Mouse (Mus musculus): ENCODE data around the gene Grm6. TPM values are rescaled to one million over a fixed set of nuclear protein-coding genes. Genes with fewer than 3 reads are reported as not detected.

The Grm6 gene
- polyA plus RNA-seq, 1 experiment from 2014 or later = 0.13 TPM

DNA sequence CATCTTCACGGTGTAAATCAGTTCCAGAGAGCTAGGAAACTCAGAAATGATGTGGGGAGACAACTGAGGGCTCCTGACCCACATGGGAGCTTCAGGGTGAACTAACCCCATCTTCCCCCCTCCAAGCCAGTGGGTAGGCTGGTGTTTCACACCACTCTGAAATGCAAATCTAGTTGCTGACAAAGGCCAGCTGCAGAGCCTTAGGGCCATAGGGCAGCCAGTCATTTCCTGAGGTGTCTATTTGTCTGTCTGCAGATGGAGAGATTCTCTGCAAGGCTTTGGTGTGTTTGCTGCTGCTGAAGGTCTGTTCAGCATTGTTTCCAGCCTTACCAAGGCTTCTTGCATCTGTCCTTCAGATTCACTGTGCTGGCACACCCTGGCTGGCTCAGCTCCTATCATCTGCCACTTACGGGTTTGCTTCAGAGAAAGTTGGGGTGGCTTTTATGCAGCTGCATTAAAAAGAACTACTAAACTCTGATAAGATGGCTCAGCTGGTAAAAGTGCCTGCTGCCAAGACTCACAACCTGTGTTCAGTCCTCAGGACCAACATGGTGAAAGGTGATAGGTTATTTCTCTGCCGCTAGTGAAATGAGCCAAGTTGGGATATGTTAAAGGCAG, 1.9 kb upstream of the Grm6 start:
- H3K4me1 ChIP-seq (ENCODE audit: control insufficient read depth, insufficient read depth, low read length) = peaks cover 6% of the 10 kb centered on the region; the same call in 1 of the 2 replicates
- DNase-seq (ENCODE audit: low spot score) (no peak), ATAC-seq (ENCODE audit: low read depth) (no peak)
- H3K9me3 ChIP-seq (ENCODE audit: control insufficient read depth, low read length) = peaks cover 3% of the 10 kb centered on the region; the same call in 1 of the 2 replicates
- H3K4me3 ChIP-seq (ENCODE audit: low read depth, low read length) = no peak overlapping the region
- WGBS = 40% methylated on average over 3 of the region's 3 CpGs
- H3K27me3 ChIP-seq (replicated peaks; ENCODE audit: control insufficient read depth, insufficient read depth, low read length) = peaks cover 55% of the 10 kb centered on the region
- no peak overlapping the region for H3K9ac ChIP-seq (ENCODE audit: low read depth, low read length)
- no peak overlapping the region for H3K4me2 ChIP-seq (ENCODE audit: low read depth, low read length)
- no peaks in the 10 kb centered on the region for H3K36me3 ChIP-seq (ENCODE audit: control insufficient read depth, insufficient read depth, low read length)
- H3K27ac ChIP-seq (replicated peaks; ENCODE audit: low read depth, low read length) = no peak overlapping the region

DNA sequence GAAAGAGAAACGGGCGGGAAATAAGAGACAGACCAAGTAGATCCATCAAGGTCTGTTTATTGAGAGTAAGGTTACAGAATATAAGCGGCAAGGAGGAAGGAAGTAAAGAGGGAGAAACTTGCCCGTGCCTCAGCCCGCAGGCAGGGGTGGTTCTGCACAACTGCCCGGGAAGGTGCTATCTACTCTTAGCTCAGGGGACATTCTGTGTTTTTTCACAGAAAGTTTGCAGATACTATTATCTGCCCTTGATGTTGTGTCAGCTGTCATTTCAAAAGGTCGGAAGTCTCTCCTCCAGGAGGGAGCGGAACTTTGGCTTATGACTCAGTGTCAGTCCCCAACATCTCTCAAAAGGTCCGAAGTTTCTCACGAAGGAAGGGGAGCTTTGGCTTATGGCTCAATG, 1.2 kb upstream of the Grm6 start:
- peaks cover 55% of the 10 kb centered on the region for H3K27me3 ChIP-seq (replicated peaks; ENCODE audit: control insufficient read depth, insufficient read depth, low read length)
- no peak overlapping the region for H3K27ac ChIP-seq (replicated peaks; ENCODE audit: low read depth, low read length)
- 5% methylated on average over 10 of the region's 10 CpGs for WGBS
- H3K4me3 ChIP-seq (ENCODE audit: low read depth, low read length) = no peak overlapping the region
- no peak overlapping the region for H3K4me2 ChIP-seq (ENCODE audit: low read depth, low read length)
- ATAC-seq (ENCODE audit: low read depth) (no peak), DNase-seq (ENCODE audit: low spot score) (no peak)
- no peak overlapping the region for H3K9ac ChIP-seq (ENCODE audit: low read depth, low read length)
- peaks cover 3% of the 10 kb centered on the region; the same call in 1 of the 2 replicates for H3K9me3 ChIP-seq (ENCODE audit: control insufficient read depth, low read length)
- H3K36me3 ChIP-seq (ENCODE audit: control insufficient read depth, insufficient read depth, low read length) = no peaks in the 10 kb centered on the region
- peaks cover 6% of the 10 kb centered on the region; the same call in 1 of the 2 replicates for H3K4me1 ChIP-seq (ENCODE audit: control insufficient read depth, insufficient read depth, low read length)

DNA sequence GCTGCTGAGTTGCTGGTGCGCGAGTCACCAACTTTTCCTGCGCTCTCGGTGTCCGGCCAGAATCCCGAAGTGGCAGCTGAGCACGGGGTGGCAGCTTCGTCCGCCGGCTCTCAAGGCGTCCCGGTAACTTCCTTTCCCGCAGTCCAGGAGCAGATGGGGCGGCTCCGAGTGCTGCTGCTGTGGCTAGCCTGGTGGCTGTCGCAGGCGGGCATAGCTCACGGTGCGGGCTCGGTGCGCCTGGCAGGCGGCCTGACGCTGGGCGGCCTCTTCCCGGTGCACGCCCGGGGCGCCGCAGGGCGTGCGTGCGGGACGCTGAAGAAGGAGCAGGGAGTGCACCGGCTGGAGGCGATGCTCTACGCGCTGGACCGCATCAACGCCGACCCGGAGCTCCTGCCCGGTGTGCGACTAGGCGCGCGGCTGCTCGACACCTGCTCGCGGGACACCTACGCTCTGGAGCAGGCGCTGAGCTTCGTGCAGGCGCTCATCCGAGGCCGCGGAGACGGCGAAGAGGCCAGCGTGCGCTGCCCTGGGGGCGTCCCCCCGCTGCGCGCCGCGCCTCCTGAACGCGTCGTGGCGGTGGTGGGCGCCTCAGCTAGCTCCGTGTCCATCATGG, 610 bp downstream of the Grm6 start:
- Histone ChIP-seq H3K9me3 (ENCODE audit: control insufficient read depth, low read length) (peaks cover 3% of the 10 kb centered on the region; the same call in 1 of the 2 replicates), H3K27me3 (replicated peaks; ENCODE audit: control insufficient read depth, insufficient read depth, low read length) (peaks cover 55% of the 10 kb centered on the region), H3K4me2 (ENCODE audit: low read depth, low read length) (peak overlapping the region; percentile 83), H3K4me3 (ENCODE audit: low read depth, low read length) (peak overlapping the region; percentile 43), H3K36me3 (ENCODE audit: control insufficient read depth, insufficient read depth, low read length) (no peaks in the 10 kb centered on the region), H3K27ac (replicated peaks; ENCODE audit: low read depth, low read length) (no peak overlapping the region), H3K9ac (ENCODE audit: low read depth, low read length) (peak overlapping the region; percentile 44), H3K4me1 (ENCODE audit: control insufficient read depth, insufficient read depth, low read length) (peaks cover 6% of the 10 kb centered on the region; the same call in 1 of the 2 replicates)
- no peak for ATAC-seq (ENCODE audit: low read depth)
- DNase-seq (ENCODE audit: low spot score) = peak; percentile 2
- under 1% methylated on average over 26 of the region's 72 CpGs for WGBS

DNA sequence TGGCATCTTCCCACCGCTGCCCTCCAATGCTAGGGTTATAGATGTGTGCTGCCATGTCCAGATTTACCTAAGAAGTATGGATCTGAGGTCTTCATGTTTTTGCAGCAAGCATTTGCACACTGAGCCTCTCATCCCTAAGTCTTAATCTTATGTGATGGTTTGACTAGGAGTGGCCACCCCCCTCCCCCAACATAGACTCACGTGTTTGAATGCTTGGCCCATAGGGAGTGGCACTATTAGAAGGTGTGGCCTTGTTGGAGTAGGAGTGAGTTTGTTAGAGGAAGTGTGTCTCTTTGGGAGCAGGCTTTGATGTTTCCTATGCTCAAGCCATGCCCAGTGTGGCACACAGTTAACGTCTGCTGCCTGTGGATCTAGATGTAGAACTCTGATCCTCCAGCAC, 28.2 kb downstream of the Grm6 start:
- ATAC-seq (ENCODE audit: low read depth) (no peak), DNase-seq (ENCODE audit: low spot score) (no peak)
- H3K4me2 ChIP-seq (ENCODE audit: low read depth, low read length) = no peak overlapping the region
- H3K4me1 ChIP-seq (ENCODE audit: control insufficient read depth, insufficient read depth, low read length) = no peaks in the 10 kb centered on the region
- peaks cover 35% of the 10 kb centered on the region for H3K9me3 ChIP-seq (ENCODE audit: control insufficient read depth, low read length)
- H3K27me3 ChIP-seq (replicated peaks; ENCODE audit: control insufficient read depth, insufficient read depth, low read length) = no peaks in the 10 kb centered on the region
- no peak overlapping the region for H3K4me3 ChIP-seq (ENCODE audit: low read depth, low read length)
- 89% methylated on average over 3 of the region's 3 CpGs for WGBS
- H3K27ac ChIP-seq (replicated peaks; ENCODE audit: low read depth, low read length) = no peak overlapping the region
- H3K9ac ChIP-seq (ENCODE audit: low read depth, low read length) = no peak overlapping the region
- H3K36me3 ChIP-seq (ENCODE audit: control insufficient read depth, insufficient read depth, low read length) = peaks cover 92% of the 10 kb centered on the region

DNA sequence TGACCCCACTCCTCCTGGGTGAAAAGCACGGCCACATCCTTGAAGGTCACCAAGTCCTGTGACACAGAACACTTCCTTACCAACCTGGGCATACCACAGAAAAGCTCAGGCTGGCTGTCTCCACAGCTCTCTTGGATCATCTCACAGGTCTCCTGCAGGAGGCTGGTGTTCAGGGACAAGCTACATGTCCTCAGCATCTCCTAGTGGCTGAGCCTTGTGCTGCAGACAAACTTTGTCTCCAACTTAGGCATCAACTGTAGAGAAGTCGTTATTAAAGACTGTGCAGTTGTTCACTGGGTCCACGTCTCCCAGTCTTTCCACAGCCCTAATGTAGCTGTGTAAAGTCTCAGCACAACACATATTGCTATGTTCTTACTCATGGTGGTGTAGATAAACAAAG, 33.3 kb downstream of the Grm6 start:
- H3K27me3 ChIP-seq (replicated peaks; ENCODE audit: control insufficient read depth, insufficient read depth, low read length) = no peaks in the 10 kb centered on the region
- no peak overlapping the region for H3K4me3 ChIP-seq (ENCODE audit: low read depth, low read length)
- peaks cover 58% of the 10 kb centered on the region for H3K36me3 ChIP-seq (ENCODE audit: control insufficient read depth, insufficient read depth, low read length)
- H3K9ac ChIP-seq (ENCODE audit: low read depth, low read length) = no peak overlapping the region
- H3K27ac ChIP-seq (replicated peaks; ENCODE audit: low read depth, low read length) = no peak overlapping the region
- 76% methylated on average over 3 of the region's 3 CpGs for WGBS
- 0 out of 2 replicates have a peak, but pooled peaks cover 3% of the 10 kb centered on the region for H3K4me1 ChIP-seq (ENCODE audit: control insufficient read depth, insufficient read depth, low read length)
- H3K4me2 ChIP-seq (ENCODE audit: low read depth, low read length) = no peak overlapping the region
- ATAC-seq (ENCODE audit: low read depth) = no peak
- 0 out of 2 replicates have a peak, but pooled peaks cover 9% of the 10 kb centered on the region for H3K9me3 ChIP-seq (ENCODE audit: control insufficient read depth, low read length)
- no peak for DNase-seq (ENCODE audit: low spot score)

DNA sequence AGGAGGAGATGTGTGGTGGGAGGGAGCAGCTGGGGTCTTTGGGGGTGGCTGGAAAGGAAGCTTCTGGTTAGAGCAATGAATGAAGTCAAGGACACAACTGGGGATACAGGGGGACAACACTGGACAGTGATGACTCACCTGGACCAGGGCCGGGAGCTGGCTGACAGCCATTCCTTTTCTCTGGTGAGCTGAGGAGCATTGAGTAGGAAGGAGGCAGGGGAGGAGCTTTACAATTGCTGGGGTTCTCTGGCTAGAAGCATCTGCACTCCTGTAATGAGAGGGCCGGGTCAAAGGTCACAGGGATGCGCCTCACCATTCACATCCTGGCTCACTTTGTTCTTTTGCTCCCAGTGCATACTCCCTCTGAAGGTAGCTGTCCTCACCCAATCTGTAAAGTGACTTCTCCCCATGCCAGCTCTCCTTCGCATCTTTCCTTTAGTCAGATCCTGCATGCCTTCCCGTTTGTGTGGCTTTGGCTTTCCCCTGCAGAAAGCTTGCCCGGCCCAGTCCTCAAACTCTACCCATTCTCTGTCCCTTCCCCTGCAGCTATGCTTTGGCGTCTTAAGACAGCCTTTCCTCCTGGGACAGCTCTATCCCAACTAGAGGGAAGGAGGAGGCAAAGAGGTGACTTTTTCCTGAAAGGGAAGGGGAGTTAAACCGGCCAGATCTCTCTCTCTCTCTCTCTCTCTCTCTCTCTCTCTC, 35.9 kb downstream of the Grm6 start:
- ATAC-seq (ENCODE audit: low read depth) = no peak
- Histone ChIP-seq H3K4me1 (ENCODE audit: control insufficient read depth, insufficient read depth, low read length) (0 out of 2 replicates have a peak, but pooled peaks cover 3% of the 10 kb centered on the region), H3K9ac (ENCODE audit: low read depth, low read length) (peak overlapping the region; percentile 78), H3K36me3 (ENCODE audit: control insufficient read depth, insufficient read depth, low read length) (peaks cover 34% of the 10 kb centered on the region), H3K9me3 (ENCODE audit: control insufficient read depth, low read length) (no peaks in the 10 kb centered on the region), H3K4me3 (ENCODE audit: low read depth, low read length) (peak overlapping the region; percentile 61), H3K4me2 (ENCODE audit: low read depth, low read length) (peak overlapping the region; percentile 89), H3K27ac (replicated peaks; ENCODE audit: low read depth, low read length) (peak overlapping the region; percentile 77; the same call in 1 of the 2 replicates), H3K27me3 (replicated peaks; ENCODE audit: control insufficient read depth, insufficient read depth, low read length) (no peaks in the 10 kb centered on the region)
- WGBS = 34% methylated on average over 8 of the region's 8 CpGs
- peak; percentile 4 for DNase-seq (ENCODE audit: low spot score)

DNA sequence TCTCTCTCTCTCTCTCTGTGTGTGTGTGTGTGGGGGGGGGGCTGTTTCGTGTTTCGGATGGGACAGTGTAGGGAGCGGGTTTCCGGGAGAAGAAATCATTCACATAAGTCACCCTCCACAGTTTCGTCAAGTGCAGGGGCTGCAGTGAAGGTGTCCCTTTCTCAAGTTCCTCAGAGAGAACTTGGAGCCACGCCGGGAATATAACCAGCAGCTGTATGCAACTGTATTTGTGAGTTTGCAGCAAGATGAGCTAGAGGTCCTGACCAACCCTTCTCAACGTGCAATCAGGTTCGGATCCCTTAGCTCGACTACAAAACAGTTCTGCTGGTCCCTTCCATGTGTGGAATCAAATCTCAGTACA, 36.4 kb downstream of the Grm6 start:
- 4% methylated on average over 10 of the region's 10 CpGs for WGBS
- DNase-seq (ENCODE audit: low spot score) (peak; percentile 31), ATAC-seq (ENCODE audit: low read depth) (peak; percentile 19; the same call in 1 of the 2 replicates)

DNA sequence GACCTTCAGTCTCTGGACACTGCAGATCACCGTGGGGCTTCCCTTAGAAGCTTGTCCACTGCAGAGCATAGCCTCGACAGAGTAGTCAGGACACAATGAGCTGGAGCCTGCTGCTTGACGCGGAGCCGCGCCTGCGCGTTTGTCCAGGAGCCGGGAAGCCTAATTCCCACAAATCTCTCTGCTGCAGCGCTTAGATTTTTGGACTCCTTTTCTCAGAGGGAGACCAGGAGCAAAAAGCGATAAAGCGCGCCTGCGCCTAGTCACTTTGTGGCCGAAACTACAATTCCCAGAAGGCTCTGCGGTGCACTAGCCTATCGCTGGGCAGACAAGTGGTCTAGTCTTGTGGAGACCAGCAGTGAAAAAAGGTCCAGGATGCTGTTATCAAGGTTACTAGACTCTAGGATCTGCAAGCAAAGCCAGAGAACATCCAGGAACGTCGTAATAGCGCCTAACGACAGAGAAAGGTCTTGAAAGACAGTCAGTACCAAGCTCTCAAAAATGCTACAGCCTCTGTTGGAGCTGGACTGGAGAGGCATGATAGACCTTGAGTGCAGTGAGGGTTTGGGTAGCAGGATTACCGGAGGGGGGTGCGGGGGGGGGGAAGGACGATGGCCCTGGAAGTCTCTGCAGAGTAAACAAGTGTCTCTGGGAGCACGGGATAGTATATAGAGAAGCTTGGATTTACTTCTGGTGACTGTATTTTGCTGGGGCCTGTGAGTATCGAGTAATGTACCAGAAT, 37.1 kb downstream of the Grm6 start, which contains the start of gene Zfp454:
TSS of gene Zfp454 (minus strand) at position 262 of the 739 bp plus-strand sequence.
- Histone ChIP-seq H3K9ac (ENCODE audit: low read depth, low read length) (peak within 1 kb of the TSS; percentile 78), H3K9me3 (ENCODE audit: control insufficient read depth, low read length) (no peaks in the 10 kb centered on the region), H3K4me2 (ENCODE audit: low read depth, low read length) (peak within 1 kb of the TSS; percentile 89), H3K36me3 (ENCODE audit: control insufficient read depth, insufficient read depth, low read length) (peaks cover 22% of the 10 kb centered on the region), H3K4me1 (ENCODE audit: control insufficient read depth, insufficient read depth, low read length) (0 out of 2 replicates have a peak, but pooled peaks cover 3% of the 10 kb centered on the region), H3K27me3 (replicated peaks; ENCODE audit: control insufficient read depth, insufficient read depth, low read length) (no peaks in the 10 kb centered on the region), H3K4me3 (ENCODE audit: low read depth, low read length) (peak within 1 kb of the TSS; percentile 61), H3K27ac (replicated peaks; ENCODE audit: low read depth, low read length) (peak within 1 kb of the TSS; percentile 77)
- DNase-seq (ENCODE audit: low spot score) (peak; percentile 98), ATAC-seq (ENCODE audit: low read depth) (peak; percentile 97)
- 7% methylated on average over 26 of the region's 26 CpGs for WGBS

More for the DNA sequence above, 36.4 kb downstream of the Grm6 start:
- Histone ChIP-seq H3K27me3 (replicated peaks; ENCODE audit: control insufficient read depth, insufficient read depth, low read length) (no peaks in the 10 kb centered on the region), H3K9me3 (ENCODE audit: control insufficient read depth, low read length) (no peaks in the 10 kb centered on the region), H3K4me2 (ENCODE audit: low read depth, low read length) (peak overlapping the region; percentile 89), H3K36me3 (ENCODE audit: control insufficient read depth, insufficient read depth, low read length) (peaks cover 28% of the 10 kb centered on the region), H3K4me3 (ENCODE audit: low read depth, low read length) (peak overlapping the region; percentile 61), H3K4me1 (ENCODE audit: control insufficient read depth, insufficient read depth, low read length) (0 out of 2 replicates have a peak, but pooled peaks cover 3% of the 10 kb centered on the region), H3K27ac (replicated peaks; ENCODE audit: low read depth, low read length) (peak overlapping the region; percentile 77), H3K9ac (ENCODE audit: low read depth, low read length) (peak overlapping the region; percentile 78)

All from embryonic facial prominence, embryonic 14.5 days (tissue).